Mouse (Mus musculus): ENCODE measurements around the gene Myo1c. TPM values are rescaled to one million over a fixed set of nuclear protein-coding genes. Genes with fewer than 3 reads are reported as not detected.

Gene Myo1c
- polyA plus RNA-seq, 1 experiment from 2014 or later: 16.6 TPM

- Histone ChIP-seq H3K4me3 (peak overlapping the region; percentile 20; the same call in 1 of the 2 replicates), H3K9me3 (peaks cover 2% of the 10 kb centered on the region; the same call in 1 of the 2 replicates), H3K4me1 (peaks cover 7% of the 10 kb centered on the region), H3K27me3 (ENCODE audit: poor library complexity, severe bottlenecking) (no peaks in the 10 kb centered on the region), H3K36me3 (replicated peaks) (no peaks in the 10 kb centered on the region), H3K27ac (no peak overlapping the region)
- 19% methylated on average over 12 of the region's 12 CpGs for WGBS
- no peak for DNase-seq (ENCODE audit: extremely low spot score, low spot score)
These were observed 65.3 kb downstream of the Myo1c start for GRCm38 (mm10) chr11:75715556-75715955.

- H3K4me3 ChIP-seq: no peak overlapping the region
- H3K36me3 ChIP-seq (replicated peaks): no peaks in the 10 kb centered on the region
- no peaks in the 10 kb centered on the region for H3K27me3 ChIP-seq (ENCODE audit: poor library complexity, severe bottlenecking)
- no peak for DNase-seq (ENCODE audit: extremely low spot score, low spot score)
- WGBS: 89% methylated on average over 8 of the region's 8 CpGs
- peaks cover 13% of the 10 kb centered on the region; the same call in 1 of the 2 replicates for H3K9me3 ChIP-seq
- peaks cover 7% of the 10 kb centered on the region for H3K4me1 ChIP-seq
- no peak overlapping the region for H3K27ac ChIP-seq
These were observed 66.5 kb downstream of the Myo1c start for GRCm38 (mm10) chr11:75716661-75717325.

GRCm38 (mm10) chr11:75722339-75722738 lies 72.0 kb downstream of the Myo1c start:
- H3K4me1 ChIP-seq: no peaks in the 10 kb centered on the region
- 58% methylated on average over 4 of the region's 4 CpGs for WGBS

More at GRCm38 (mm10) chr11:75722339-75722738, 72.0 kb downstream of the Myo1c start:
- no peak for DNase-seq (ENCODE audit: extremely low spot score, low spot score)
- Histone ChIP-seq H3K36me3 (replicated peaks) (no peaks in the 10 kb centered on the region), H3K27ac (no peak overlapping the region), H3K27me3 (ENCODE audit: poor library complexity, severe bottlenecking) (no peaks in the 10 kb centered on the region), H3K4me3 (no peak overlapping the region), H3K9me3 (peaks cover 13% of the 10 kb centered on the region; the same call in 1 of the 2 replicates)

Other genes starting within 250 kb of the Myo1c start
- 105 and 108 TPM in 2 replicates for gene Serpinf1, start 227.8 kb upstream of the Myo1c start, polyA plus RNA-seq (2016; fragmentation: Nextera tagmentation; extraction: Ambion mirVana)
- gene Serpinf2, start 210.9 kb upstream of the Myo1c start, polyA plus RNA-seq (2016; fragmentation: Nextera tagmentation; extraction: Ambion mirVana): 0.06 TPM in 1 of 2 replicates, not detected in the other
- gene Wdr81, start 195.8 kb upstream of the Myo1c start, polyA plus RNA-seq (2016; fragmentation: Nextera tagmentation; extraction: Ambion mirVana): 5.8 and 6.4 TPM in 2 replicates
- 8.5 and 9.7 TPM in 2 replicates for gene Tlcd2, start 188.8 kb upstream of the Myo1c start, polyA plus RNA-seq (2016; fragmentation: Nextera tagmentation; extraction: Ambion mirVana)
- 77.5 and 78.7 TPM in 2 replicates for gene Prpf8, start 163.7 kb upstream of the Myo1c start, polyA plus RNA-seq (2016; fragmentation: Nextera tagmentation; extraction: Ambion mirVana)
- 0.15 and 0.26 TPM in 2 replicates for gene Rilp, start 140.4 kb upstream of the Myo1c start, polyA plus RNA-seq (2016; fragmentation: Nextera tagmentation; extraction: Ambion mirVana)
- 5.1 and 5.4 TPM in 2 replicates for gene Scarf1, start 137.0 kb upstream of the Myo1c start, polyA plus RNA-seq (2016; fragmentation: Nextera tagmentation; extraction: Ambion mirVana)
- gene Slc43a2, start 118.8 kb upstream of the Myo1c start, polyA plus RNA-seq (2016; fragmentation: Nextera tagmentation; extraction: Ambion mirVana): 5.5 and 6.1 TPM in 2 replicates
- 59.2 and 61.9 TPM in 2 replicates for gene Pitpna, start 62.4 kb upstream of the Myo1c start, polyA plus RNA-seq (2016; fragmentation: Nextera tagmentation; extraction: Ambion mirVana)
- gene Inpp5k, start 19.5 kb upstream of the Myo1c start, polyA plus RNA-seq (2016; fragmentation: Nextera tagmentation; extraction: Ambion mirVana): 14.1 and 16.0 TPM in 2 replicates
- gene Crk, start 28.8 kb downstream of the Myo1c start, polyA plus RNA-seq (2016; fragmentation: Nextera tagmentation; extraction: Ambion mirVana): 122 and 130 TPM in 2 replicates
- gene Ywhae, start 82.4 kb downstream of the Myo1c start, polyA plus RNA-seq (2016; fragmentation: Nextera tagmentation; extraction: Ambion mirVana): 1,332 and 1,366 TPM in 2 replicates
- gene Doc2b, start 145.5 kb downstream of the Myo1c start, polyA plus RNA-seq (2016; fragmentation: Nextera tagmentation; extraction: Ambion mirVana): 0.10 and 0.17 TPM in 2 replicates